Mouse (Mus musculus) right cerebral cortex, adult 2 months (tissue): ENCODE measurements at regions not wholly inside any gene's neighbourhood (a gene's known extent, or its start where the extent isn't known, plus 50 kb on each side); places are given as distances from the start of the nearest gene placed in this dataset.
A peak's percentile ranks its signal among the peaks of the same experiment; 100 is the strongest.

Experiments used
- DNase-seq, 2 experiments: peaks; one replicate each; pipeline ENCODE4 v3.0.0; 2021 to 2022; ENCODE audit warnings: low spot score in 2 of 2

DNA sequence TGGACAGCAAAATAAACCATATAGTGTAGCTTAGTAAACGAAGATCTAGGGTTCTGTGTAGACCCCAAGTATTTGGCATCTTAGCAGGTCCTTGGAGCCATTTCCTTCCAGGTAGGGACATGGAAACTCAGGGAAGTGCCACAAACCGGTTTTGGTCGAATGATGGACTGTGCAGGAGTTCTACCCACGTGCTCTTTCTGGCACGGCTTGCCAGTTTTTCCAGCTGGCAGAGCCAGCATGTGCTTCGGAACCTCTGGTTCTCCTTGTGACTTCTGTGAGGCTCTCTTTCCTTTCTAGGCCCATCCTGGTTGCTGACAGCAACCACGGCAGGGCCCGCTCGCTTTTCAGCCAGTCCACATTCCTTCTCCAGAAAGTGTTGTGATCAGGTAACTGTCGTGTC is 291.4 kb downstream of the Kcnrg start:
- DNase-seq: no peak

DNA sequence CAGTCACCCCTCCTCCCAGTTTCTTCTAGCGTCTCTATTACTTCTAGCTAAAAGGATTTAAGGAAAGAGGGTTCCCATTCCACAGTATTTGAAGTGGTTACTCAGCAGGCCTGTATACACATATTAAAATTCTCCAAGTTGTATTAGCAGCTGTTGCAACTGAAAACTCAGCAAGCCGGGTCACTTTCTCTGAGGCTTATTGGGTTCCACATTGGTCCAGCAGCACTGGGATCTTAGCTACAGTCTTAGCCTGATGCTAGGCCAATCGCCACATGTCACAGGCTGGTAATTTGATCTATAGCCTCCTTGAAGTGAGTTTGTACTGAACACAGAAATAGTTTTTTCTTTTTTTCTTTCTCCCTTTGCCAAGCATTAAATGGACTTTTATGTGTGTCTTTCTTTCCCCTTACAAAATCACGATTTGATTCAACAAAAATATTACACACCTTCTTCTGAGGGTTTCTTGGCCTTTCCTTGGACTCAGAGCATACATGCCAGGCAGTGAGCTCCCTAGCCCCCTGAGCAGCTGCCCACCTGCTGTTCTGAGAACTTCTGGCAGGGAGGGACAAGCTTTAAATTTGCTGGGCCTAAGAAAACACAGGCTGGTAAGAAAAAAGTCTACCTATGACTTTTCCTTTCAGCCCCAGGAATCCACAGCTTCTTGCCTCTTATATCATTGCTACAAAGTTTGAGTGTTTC is 297.3 kb downstream of the Kcnrg start:
- no peak for DNase-seq

DNA sequence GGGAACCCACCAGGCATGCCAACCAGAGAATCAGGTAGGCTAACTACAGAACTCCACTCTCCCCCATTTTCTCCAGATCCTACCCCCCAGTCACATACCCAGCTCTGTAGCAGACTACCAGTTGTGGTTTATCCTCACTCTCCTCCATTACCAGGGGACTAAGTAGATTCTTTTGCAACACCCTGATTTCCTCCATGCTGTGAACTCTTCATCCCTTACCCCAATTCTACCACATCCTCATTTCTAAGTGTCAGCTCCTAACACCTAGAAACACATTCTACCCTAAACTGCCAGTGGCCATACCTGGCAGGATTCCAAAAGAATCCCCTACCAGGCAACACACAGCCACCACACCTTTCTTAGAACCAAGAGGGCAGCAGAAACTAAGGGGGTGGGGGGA is 310.9 kb downstream of the Kcnrg start:
- no peak for DNase-seq

- no peak for DNase-seq
Observed at GRCm38 (mm10) chr14:61931811-61932210, 324.6 kb downstream of the Kcnrg start.

- DNase-seq: no peak
Observed at GRCm38 (mm10) chr14:61941682-61942081, 334.4 kb downstream of the Kcnrg start.

DNA sequence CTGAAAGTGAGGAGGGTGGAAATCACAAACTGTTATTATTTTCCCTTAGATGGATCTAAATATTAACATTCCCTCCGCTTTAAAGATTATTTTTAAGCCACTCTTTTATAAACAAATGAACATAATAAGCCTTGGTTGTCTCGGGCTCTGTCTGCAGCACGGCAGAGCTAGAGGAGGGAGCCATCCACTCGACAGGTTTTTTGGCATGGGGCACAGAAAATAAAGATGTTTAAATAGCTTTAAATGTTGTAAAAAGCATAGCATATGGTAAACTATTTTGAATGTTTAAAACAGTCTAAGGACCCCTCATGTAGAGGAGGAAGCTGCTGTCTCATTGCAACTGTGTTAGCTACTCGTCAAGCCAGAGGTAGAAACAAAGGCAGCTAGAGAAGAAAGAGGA is 338.4 kb downstream of the Kcnrg start:
- DNase-seq: no peak

- no peak for DNase-seq
Observed at GRCm38 (mm10) chr14:61949446-61949845, 342.2 kb downstream of the Kcnrg start.

GRCm38 (mm10) chr14:61950004-61950403 is 342.4 kb upstream of the Rnaseh2b start:
- DNase-seq: no peak

- no peak for DNase-seq
Observed at GRCm38 (mm10) chr14:61953029-61953428, 339.4 kb upstream of the Rnaseh2b start.

GRCm38 (mm10) chr14:61955416-61955815 is 337.0 kb upstream of the Rnaseh2b start:
- DNase-seq: no peak

DNA sequence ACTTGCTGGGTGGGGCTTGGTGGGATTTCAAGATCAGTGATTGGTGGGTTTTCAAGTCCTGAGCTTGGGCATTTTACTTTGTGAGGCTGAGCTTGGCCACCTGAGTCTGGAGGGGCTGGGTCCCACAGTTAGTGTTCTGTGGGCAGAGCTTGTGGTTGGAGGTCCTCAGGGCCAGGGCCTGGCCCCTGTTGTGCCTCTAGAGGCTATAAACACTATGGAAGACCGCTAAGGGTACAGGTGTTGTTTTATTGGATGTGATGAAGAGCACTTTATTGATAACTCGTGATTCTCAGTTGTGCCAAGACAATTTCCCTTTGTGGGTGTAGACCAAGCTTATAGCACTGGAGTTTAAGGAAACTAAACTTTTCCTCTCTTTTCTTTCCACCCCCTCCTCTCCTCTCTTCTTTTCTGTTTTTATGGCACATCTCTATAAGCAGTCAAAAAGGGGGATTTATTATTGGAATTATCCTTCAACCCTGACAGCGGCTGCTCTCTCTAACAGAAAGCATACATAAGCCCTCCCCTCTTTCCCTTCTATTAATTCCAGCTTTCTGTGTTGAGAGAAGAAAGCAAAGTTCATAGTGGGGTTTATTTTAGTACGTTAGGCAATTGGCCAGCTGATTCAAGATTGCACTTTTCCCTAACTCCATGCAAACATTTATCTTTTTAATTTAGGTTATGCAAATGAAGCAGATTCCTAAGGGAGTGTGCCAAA is 332.0 kb upstream of the Rnaseh2b start:
- no peak for DNase-seq

GRCm38 (mm10) chr14:61968467-61968866 is 323.9 kb upstream of the Rnaseh2b start:
- DNase-seq: no peak

DNA sequence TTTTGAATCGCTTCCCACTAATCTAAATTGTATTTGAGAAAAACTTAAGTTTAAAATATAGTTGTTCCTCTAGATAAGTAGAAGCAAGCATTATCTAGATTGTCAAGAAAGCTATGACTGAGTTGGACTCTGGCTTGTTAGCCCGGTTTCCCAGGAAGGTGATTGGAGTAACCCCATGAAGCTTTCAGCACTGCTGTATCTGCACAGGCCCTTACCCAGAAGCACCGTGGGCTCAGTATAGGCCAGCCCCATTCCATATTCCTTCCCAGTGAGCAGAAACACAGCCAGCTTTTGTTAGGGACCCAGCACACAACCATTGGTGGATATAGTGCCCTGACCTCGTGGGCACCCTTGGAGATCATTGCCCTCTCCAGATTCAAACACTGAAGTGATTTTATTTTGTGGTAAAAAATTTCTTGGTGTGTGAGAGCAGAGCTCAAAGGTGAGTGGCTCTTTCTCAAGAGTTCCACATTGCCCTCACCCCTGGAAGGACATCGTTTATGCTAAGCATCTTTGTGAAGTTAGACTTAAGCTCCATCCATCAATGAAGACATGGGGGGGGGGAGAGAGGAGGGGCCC is 323.3 kb upstream of the Rnaseh2b start:
- DNase-seq: no peak

- DNase-seq: no peak
Observed at GRCm38 (mm10) chr14:61970591-61970990, 321.8 kb upstream of the Rnaseh2b start.

DNA sequence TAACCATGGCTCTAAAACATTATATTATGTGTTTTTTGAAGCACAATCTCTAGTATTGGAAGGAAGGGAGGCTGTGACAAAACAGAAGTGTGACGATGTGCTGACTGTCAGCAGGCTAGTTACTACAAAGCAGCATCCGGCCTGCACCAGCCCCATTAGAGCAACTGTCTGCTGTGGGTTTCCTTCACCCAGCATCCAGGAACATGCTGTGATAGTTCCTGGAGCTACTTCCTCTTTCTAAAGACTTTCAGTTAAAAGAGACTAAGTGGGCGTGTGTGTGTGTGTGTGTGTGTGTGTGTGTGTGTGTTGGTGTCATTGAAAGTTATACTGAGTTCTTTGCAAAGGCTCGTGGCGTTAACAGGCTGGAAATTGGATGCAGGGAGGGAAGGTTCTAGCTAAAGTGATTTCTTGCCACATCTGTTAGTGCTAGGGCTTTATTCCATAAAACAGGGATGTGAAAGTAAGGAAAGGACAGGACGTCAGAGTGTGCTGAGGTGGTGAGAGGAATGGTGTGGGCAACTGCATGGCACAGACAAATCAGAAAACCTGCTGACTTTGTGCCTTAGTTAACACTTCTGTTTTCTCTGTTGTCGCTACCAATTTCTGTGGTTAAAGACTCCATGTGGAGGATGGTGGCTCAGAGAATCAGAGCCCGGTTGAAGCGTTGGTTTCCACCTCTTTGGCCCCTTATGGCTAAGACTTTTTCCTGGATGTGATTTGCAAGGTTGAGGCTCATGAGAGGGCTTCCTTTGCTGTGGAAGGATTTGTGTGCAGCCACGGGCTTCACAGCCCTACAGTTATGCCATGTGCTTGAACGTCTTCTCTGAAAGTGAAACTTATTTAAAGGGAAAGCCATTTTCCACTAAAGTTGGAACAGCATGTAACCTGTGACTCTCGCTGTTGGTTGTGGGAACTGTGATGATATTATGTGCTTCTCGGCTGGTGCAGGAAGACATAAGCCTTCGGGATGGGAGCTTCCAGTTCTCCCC is 321.0 kb upstream of the Rnaseh2b start:
- DNase-seq: peak; percentile 22 to 47

DNA sequence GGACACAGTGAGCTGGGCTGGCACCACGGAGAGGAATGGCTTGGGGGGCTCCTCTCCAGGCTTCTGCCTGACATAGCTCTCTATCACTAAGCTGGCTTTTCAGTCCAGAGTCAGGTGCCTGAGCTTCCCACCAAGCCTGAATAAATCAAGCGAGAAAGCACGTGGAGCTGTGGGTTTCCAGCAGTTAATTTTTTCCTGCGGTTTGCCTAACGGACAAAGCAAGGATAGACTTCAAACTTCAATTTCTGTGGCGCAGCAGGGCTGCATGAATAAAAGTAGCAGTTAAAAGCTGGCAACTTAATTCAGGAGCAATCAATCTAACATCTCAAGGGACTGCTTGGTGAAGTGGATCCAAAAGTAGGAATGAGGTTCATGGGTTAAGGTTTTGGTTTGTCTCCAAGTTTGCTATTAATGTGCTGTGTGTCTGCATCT is 317.1 kb upstream of the Rnaseh2b start:
- DNase-seq: no peak

GRCm38 (mm10) chr14:61980581-61980980 is 311.8 kb upstream of the Rnaseh2b start:
- DNase-seq: no peak

DNA sequence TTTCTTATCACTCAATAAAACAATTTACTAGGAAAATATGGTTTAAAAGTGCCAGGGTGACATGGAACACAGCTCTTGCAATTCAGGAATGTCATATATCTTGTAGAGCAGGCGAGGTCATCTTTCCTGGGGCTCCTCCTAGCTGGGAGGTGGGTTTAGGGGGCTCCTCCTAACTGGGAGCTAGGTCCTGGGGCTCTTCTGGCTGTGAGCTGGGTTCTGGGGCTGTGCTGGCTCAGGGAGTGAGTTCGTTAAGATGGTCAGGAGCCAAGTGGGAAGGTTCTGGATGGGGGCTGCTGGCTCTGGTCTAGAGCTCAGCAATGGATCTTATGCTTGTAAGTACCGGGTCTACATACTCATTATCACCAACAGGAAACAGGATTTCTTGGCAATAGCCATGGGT is 306.8 kb upstream of the Rnaseh2b start:
- no peak for DNase-seq

DNA sequence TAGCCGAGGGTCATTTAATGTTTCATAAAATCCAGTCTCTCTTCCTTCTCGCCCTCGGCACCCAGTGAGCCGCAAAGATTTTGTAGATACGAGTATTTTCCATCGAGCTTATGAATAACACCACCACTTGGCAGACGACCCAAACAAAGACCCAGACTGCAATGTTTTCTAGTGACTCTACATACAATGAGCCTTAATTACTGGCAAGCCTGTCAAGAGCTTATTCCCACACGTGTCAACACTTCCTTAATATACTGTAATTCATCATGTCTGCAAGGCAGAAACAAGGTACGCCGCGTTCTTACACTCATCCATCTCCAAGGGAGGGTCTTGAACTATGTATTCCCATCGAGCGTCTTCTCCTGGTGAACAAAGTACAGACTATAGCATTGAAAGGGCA is 306.2 kb upstream of the Rnaseh2b start:
- no peak for DNase-seq

DNA sequence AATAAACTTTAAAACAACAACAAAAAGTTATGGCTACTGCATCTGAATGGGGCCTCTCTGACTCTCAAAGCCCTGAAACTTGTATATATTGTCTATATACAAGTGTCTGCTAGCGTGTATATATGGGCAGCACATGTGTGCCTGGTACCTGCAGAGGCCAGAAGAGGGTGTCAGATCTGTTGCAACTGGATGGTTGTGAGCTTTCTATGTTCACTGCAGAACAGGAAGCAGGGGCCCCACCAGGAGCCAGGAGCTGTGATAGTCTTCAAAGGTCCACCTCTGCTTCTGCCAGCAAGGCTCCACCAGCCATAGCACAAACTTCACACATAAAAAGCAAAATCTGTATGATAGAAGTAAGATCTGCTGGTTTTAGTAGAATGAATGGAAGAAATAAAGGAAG is 297.1 kb upstream of the Rnaseh2b start:
- DNase-seq: no peak

DNA sequence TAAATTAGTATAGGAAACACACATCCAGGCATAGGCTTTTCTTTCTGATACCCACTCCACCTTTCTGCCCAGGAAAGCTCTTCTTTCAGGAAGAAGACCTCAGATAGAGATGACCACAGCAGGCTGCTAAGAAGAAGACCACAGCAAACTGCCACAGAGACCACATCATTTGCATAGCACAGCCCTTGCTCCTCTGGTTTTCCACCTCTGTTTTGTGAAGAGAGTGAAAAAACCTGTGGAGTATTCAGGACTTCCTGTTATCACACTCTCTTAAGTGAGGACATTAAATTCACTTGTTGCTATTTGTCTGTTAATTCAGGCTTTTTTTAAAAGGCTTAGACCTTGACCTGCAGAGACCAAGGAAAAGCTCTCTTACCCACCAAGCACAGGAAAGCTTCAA is 294.7 kb upstream of the Rnaseh2b start:
- no peak for DNase-seq

DNA sequence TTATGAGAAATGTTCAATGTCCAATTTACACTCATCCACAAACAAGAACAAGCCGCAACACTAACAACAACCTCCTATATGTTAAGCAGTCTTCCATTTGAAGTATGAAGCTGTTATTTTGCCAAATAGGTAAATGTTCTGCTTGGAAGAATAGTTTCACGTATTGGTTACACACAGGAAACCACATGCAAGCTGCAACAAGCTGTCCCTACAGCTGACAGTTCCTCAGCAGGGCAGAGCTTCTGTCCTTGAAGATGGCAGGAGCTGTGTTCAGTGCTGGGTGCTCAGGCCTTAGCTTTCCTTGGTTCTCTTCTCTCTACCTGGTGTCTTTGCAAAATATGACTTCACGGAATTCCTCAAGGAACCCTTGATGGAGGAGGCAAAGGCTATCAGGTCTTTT is 294.1 kb upstream of the Rnaseh2b start:
- no peak for DNase-seq
